Mouse (Mus musculus): Measurements from ENCODE around the gene Xlr3a.
"Not testable (repeated sequence)": the region's sequence is repeated elsewhere in the genome, so short reads cannot be mapped to it uniquely, and the experiment has no call there.

GRCm38 (mm10) chrX:73122859-73123829 is 26.2 kb upstream of the Xlr3a start:
- TF ChIP-seq CTCF (IDR thresholded peaks at IDR 0.05; ENCODE audit: low read depth); EP300 (optimal IDR thresholded peaks at IDR 0.05): not testable (repeated sequence)
